Mouse (Mus musculus) 3T3-L1 (cell line): ENCODE measurements at regions not wholly inside any gene's neighbourhood (a gene's known extent, or its start where the extent isn't known, plus 50 kb on each side); places are given as distances from the start of the nearest gene placed in this dataset.

ENCODE experiments used
- DNase-seq: peaks from one replicate; pipeline ENCODE4 v3.0.0-alpha.2; 2015; ENCODE audit warnings: low read depth, low spot score

DNA sequence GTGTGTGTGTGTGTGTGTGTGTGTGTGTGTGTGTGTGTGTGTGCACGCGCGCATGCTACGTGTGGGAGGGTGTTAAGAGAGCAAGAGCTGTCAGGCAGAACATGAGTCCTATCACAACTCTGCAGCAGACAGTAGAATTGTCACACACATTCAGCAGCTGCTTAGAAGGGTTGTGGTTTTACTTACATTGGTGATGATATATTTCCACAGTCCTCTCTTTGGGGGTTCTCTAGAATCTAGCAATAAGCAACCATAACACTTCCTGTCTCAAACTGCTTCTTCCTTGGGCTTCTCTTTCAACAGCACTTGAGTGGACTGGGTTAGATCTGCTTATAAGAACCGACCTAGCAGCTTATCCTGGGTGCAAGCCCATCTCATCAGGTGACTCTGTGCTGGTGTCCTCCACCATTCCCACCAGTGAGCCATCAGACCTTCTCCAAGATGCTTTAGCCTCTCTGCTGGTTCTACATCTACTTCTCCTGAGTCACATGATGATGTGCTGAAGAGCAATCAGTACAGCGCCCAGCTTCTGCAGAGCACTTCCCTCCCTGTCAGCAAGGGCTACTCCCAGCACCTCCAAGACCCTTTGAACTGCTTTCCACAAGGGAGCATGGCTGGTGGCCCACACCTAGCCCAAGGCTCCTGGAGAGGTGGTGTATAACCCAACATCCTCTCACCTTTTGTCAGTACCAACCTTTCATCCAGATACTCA lies 222.6 kb downstream of the Wdr11 start:
- no peak for DNase-seq

GRCm38 (mm10) chr7:129818833-129819232 lies 227.2 kb downstream of the Wdr11 start:
- peak; percentile 23 for DNase-seq

GRCm38 (mm10) chr7:129819651-129820050 lies 228.0 kb downstream of the Wdr11 start:
- DNase-seq, result no peak

DNA sequence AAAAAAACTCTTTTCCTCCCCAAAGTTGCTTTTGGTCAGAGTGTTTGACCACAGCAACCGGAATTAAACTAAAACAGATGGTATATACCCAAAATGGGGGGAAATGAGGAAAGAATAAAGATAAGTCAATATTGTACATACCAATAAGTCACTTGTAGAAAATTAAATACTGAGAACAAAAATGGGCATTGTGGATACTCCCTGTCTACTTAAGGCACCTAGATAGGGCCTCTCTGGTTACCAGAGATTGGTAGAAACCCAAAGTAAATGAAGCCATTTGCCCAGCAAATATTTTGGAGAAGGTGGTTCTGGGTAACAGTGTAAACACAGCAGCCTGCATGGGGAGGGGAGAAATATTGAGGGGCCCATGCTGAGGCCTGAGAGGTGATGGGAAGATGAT lies 237.3 kb downstream of the Wdr11 start:
- DNase-seq, result no peak

DNA sequence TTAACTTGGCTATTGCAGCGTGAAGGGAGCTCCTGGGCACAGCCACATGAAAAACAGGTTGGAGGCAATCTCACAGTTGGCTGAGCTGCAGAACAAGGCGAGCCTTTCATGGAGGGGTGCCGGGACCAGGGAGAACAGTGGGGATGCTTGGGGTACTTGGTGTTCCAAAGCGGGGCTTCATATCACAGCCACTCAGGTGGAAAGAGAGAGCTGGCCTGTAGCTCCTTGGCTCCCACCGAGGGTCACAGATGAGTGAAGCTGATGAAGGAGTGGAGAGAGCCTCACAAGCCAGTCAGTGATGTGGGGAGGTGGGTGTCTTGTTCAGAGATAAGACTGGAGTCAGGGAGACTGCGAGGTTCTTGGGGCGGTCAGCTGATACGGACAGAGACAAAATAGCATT lies 241.2 kb downstream of the Wdr11 start:
- DNase-seq, result no peak

- no peak for DNase-seq
Observed at GRCm38 (mm10) chr7:129842303-129843122, 250.8 kb downstream of the Wdr11 start.

- DNase-seq, result peak; percentile 98
Observed at GRCm38 (mm10) chr7:129847136-129847535, 255.5 kb downstream of the Wdr11 start.

GRCm38 (mm10) chr7:129853596-129853995 lies 261.9 kb downstream of the Wdr11 start:
- DNase-seq, result no peak

GRCm38 (mm10) chr7:129854942-129855341 lies 263.3 kb downstream of the Wdr11 start:
- DNase-seq, result no peak

- DNase-seq, result no peak
Observed at GRCm38 (mm10) chr7:129862966-129863365, 271.3 kb downstream of the Wdr11 start.

DNA sequence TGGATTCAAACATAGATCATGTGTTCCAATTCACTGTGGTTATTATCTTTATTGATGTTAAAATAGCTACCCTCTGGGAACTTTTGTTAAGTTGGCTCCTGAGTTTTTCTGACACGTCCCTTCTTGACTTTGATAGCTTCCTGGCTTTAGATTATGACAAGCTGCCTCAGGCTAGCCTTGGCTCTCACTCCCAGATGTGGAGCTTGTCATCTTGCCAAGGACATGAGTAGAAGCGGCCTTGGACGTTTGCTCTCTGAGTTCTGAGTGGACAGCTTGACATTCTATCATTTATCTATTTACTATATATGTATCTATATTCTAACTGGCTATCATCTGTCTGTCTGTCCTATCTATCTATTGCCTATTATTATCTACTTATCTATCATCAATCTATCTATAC lies 273.9 kb downstream of the Wdr11 start:
- DNase-seq, result peak; percentile 63

DNA sequence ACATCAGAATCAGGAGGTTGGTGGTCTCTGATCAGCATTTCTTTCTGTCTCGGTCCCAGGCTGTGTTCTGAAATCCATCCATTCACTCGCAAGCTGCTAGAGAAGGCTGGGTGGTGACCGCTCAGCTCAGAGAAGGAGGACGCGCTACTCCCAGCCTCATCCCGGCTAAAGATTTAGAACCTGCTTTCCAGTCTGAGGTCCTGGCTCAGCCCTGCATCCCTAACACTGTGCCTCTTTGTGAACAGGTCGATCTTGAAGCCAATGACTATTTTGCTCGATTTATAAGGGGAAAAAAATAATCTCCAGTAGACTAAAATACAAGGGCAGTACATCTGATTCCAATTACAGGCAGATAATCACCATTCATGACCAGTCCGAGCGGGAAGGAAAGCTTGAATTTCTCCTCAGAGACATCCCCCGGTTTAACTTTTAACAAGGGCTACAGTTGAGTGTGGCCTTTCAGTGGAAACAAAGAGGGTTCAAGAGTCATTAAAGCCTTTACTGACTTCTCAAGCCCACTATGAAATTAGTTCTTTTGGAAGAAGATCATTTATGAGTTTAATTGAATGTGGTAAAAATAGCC lies 280.6 kb downstream of the Wdr11 start:
- DNase-seq, result no peak

DNA sequence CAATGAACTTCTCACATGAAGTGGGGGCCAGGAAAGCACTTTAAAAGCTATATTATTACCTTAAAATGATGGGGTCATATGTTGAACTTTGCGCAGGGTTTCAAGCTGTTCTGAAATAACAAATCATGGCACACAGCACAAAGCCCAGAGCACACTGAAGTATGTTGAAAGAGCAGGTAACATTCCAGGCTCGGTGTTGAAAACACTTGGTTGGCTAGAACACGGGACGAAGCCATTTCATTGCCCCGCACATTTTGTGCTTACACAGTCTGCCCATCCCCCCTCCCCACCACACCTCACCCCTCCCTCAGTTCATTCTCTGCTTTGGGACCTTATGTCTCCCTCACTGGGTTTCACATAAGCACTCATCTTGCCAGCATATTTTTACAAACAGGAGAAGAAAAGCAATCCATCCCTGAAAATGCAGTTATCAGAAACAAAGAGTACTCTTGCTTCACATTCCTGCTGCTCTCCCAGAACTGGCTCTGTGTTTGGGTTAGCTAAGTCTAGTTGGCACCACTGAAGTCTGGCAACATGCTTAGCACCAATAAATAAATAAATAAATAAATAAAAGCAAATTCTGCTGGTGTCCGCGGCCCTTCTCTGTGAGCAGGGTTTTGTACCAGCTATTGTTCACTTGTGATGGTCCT lies 284.7 kb downstream of the Wdr11 start:
- no peak for DNase-seq

- DNase-seq, result peak; percentile 87
Observed at GRCm38 (mm10) chr7:129876852-129877223, 285.2 kb downstream of the Wdr11 start.

DNA sequence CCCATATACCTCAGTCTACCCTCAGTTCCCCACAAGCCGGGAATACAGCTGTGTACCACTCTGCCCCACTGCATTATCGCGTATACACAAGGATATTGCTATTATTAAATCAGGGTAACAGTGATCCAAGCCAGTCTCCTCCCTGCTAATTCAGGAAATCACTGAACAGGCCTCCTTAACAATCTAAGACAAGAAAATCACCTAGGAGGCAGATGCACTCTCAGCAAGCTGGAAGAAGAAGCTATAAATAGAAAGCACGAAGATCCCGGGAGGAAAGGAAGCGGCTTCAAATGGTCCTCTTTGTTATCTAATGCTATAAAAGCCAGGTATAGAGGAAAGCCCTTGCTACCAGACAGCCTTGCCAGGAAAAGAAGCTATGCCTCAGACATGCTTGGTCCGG lies 304.6 kb downstream of the Wdr11 start:
- DNase-seq, result no peak

DNA sequence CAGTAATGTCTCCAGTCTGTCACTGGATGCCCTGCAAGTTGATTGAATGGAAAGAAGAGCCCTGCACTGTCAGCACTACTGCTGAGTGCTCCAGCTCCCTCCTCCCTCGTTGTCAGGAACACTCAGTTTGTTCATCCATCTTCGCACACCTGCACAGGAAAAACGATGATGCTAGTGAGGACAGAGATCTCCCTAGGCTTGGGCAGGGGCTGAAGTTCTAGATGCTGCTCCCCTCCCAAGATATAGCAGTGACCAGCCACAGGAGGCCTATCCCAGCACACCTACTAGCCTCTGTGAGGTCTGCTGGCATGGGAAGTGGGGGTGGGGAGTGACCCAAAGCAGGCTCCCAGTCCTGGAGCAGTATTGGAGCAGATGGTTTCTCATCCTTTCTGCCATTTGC lies 305.8 kb downstream of the Wdr11 start:
- DNase-seq, result no peak

DNA sequence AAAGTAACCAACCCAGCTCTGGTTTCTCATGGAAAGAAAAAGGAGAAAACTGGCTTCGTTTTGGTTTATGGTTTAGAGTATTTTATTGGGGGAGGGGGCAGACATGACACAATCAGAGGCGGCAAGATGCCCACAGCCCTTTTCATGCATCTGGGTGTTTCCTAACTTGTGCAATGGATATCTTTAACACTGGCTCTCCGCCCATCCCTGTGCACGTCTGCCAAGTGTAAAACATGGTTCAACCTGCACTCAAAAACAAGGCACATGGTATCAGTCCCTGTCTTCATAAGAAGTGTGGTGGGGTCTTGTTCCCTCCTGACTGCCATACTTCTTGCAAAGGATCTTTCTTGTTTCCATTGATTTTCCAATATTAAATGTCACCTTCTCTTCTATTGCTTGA lies 310.6 kb downstream of the Wdr11 start:
- DNase-seq, result no peak

DNA sequence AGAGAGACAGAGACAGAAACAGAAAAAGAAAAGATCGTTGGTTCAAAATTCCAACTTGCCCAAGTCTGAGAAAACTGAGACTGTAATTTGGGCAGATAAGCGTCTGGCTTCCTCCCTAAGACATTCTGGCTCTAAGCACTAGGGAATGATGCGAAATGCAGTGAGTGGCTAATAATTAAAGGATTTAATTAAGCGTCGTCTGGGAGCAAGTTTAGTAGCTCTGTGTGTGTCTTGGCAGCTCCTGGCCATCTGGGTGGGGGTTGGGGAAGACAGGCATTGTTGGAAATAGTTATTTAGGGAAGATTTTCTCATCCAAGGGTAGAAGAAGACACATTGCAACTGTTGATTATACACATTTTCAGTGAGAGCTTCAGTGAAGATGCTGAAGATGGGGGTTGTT lies 311.5 kb downstream of the Wdr11 start:
- no peak for DNase-seq

DNA sequence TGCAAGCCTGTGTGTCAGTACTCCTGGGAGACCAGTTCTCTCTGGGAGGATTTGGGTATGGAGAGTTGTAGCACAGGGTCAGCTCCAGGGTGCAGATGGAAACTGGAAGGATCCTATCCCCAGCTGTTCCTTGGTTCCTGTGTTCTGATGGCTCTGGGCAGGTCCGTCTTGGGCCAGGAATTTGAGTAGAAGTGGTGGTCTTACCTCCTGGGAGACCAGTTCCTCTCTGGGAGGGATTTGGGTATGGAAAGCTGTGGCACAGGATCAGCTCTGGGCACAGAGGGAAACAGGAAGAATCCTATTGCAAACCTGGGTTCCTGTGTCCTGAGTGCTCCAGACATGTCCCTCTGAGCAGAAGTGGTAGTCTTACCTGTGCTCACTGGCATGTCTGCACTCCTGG lies 314.5 kb downstream of the Wdr11 start:
- DNase-seq, result no peak

DNA sequence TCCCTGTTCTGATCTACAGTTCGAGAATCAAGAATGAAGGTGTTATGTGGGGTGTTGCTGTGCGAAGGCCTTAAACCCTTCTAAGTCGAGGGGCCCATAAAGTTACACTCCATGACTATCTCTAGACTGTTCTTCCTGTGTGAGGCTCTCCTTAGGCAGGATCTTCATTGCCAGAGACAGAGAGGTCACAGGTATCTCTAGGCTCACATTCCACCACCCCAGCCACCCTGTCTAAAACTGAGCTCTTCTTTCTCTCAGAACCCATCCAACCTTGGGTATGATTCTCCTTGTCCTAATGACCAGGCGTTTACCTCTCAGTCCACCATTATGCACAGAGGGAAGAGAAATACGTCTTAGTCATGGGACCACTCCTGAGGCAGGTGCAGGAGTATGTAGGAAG lies 317.2 kb downstream of the Wdr11 start:
- no peak for DNase-seq

GRCm38 (mm10) chr7:129909730-129910129 lies 318.1 kb downstream of the Wdr11 start:
- DNase-seq, result no peak

GRCm38 (mm10) chr7:129910826-129911225 lies 319.2 kb downstream of the Wdr11 start:
- no peak for DNase-seq
